Mouse (Mus musculus) cerebellum, adult 2 months (tissue): Measurements from ENCODE around the gene Sema4a.

Experiments used
- CTCF ChIP-seq: fragments of 200-500 bp; IDR thresholded peaks from 2 replicates; pipeline ENCODE4 v1.5.1; 2011; ENCODE audit warnings: low read depth, mild to moderate bottlenecking, control low read depth, low read length, moderate library complexity, borderline replicate concordance; ENCODE audit not compliant: insufficient read depth
- POLR2A ChIP-seq: fragments of 200-500 bp; IDR thresholded peaks from 2 replicates; pipeline ENCODE4 v1.6.1; 2011; ENCODE audit warnings: low read length, control low read depth, borderline replicate concordance; ENCODE audit not compliant: insufficient read depth

DNA sequence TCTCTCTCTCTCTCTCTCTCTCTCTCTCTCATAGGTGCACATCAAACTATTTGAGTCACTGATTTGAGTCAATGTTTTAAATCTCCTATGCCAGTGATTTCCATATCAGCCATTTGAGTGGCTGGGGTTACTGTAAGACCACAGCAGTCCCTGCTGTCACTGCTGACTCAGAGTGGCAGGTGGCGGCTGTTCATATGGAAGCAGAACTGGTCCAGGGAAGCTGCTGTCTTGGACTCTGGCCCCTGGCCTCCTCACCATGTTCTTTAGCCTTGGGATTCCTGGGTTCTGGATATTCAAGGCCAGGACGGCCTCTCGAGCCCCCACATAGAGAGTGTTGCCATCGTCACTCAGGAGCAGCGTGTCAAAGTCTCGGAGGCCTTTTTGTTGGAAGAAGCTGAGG is 8.3 kb downstream of the Sema4a start:
- TF ChIP-seq CTCF (no peak), POLR2A (no peak)
